23 mouse cellular contexts compared by ENCODE assay signal in the genomic region with DNA sequence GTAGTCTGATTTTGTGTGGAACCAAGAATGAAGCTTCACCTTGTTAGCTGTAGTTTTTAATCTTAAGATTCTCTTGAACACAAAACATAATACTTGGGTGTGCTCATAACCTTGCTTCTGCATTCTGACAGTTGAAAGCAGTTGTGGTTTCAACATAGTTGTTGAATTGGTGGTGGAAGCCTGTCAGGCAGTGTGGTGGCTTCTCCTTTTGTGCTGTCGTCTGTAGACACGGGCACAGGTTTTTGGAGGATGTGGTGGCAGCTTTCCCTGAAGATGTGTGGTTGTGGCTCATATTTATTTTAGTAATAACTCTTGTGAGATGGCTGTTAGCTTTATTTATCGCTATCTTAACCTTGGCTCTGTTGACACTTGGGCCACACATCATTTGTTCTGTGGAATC.
DNase-seq lines count a peak whose midpoint lies in the region; ATAC-seq lines count a peak whose summit lies in the region.
"Had no signal": no experiment of that assay in that cellular context is flagged by ENCODE, and none has a peak within 500 bp of the region (broad histone marks: within the 10 kb centered on the region; RNA-seq: fewer than 3 reads in every experiment).

No protein-coding gene starts in this region.

- H3K4me3 ChIP-seq in forebrain, embryonic 14.5 days (ENCODE audit: low read depth, low read length), result no peak overlapping the region
- H3K4me3 ChIP-seq: embryonic facial prominence, embryonic 10.5 days; erythroblast, embryonic 14.5 days; heart, embryonic 10.5 days; hindbrain, embryonic 12.5 days; layer of hippocampus, adult 2 months; left cerebral cortex, adult 2 months; limb, embryonic 13.5 days; midbrain, embryonic 12.5 days; neural tube, embryonic 12.5 days had no signal

- H3K36me3 ChIP-seq in forebrain, embryonic 14.5 days (ENCODE audit: control insufficient read depth, insufficient read depth, low read length), result peaks cover 32% of the 10 kb centered on the region

- H3K27ac ChIP-seq in forebrain, embryonic 14.5 days (ENCODE audit: low read depth, low read length), result no peak overlapping the region
- H3K27ac ChIP-seq: embryonic facial prominence, embryonic 10.5 days; heart, embryonic 10.5 days; hindbrain, embryonic 12.5 days; kidney, postnatal 0 days; layer of hippocampus, adult 2 months; left cerebral cortex, adult 2 months; limb, embryonic 13.5 days; midbrain, embryonic 12.5 days; neural tube, embryonic 12.5 days had no signal

- H3K4me2 ChIP-seq in forebrain, embryonic 14.5 days (ENCODE audit: low read length), result no peak overlapping the region
- H3K4me2 ChIP-seq: hindbrain, embryonic 12.5 days; limb, embryonic 13.5 days; lung, embryonic 14.5 days; midbrain, embryonic 12.5 days; neural tube, embryonic 12.5 days had no signal

- peak; percentile 64 for ATAC-seq in megakaryocyte-erythroid progenitor cell, adult 5-6 weeks (replicated peaks; ENCODE audit: low FRiP score, low TSS enrichment, poor library complexity, severe bottlenecking)
- no peak for ATAC-seq in forebrain, embryonic 14.5 days
- ATAC-seq: forebrain, embryonic 16.5 days; Patski had no signal

- no peaks in the 10 kb centered on the region for H3K27me3 ChIP-seq in forebrain, embryonic 14.5 days (replicated peaks; ENCODE audit: control insufficient read depth, insufficient read depth, low read length)
- H3K27me3 ChIP-seq: hindbrain, embryonic 12.5 days; limb, embryonic 13.5 days; midbrain, embryonic 12.5 days; neural tube, embryonic 12.5 days; Patski had no signal

- H3K4me1 ChIP-seq in forebrain, embryonic 14.5 days (ENCODE audit: control insufficient read depth, insufficient read depth, low read length), result no peaks in the 10 kb centered on the region
- H3K4me1 ChIP-seq: embryonic facial prominence, embryonic 10.5 days; heart, embryonic 10.5 days; hindbrain, embryonic 12.5 days; limb, embryonic 13.5 days; midbrain, embryonic 12.5 days; neural tube, embryonic 12.5 days had no signal

- DNase-seq in spleen, postnatal 36 days (ENCODE audit: low spot score in 2 of 2), result peak; percentile 12 to 20
- DNase-seq in spleen, postnatal 14 days (ENCODE audit: low spot score in 2 of 2), result no peak
- DNase-seq in c-Kit-positive CD71-negative TER-119-negative erythroid progenitor cells, embryonic 14.5 days (ENCODE audit: low read depth), result peak; percentile 26
- DNase-seq in thymus, postnatal 4 days, result peak; percentile 27
- no peak for DNase-seq in forebrain, embryonic 14.5 days (ENCODE audit: low spot score)
- DNase-seq in gastrocnemius, postnatal 4 days (ENCODE audit: low spot score in 2 of 2), result no peak
- DNase-seq: cerebellum, postnatal 10 days; gastrocnemius, postnatal 10 days; lung, embryonic 14.5 days; spleen, adult 18-20 months had no signal

- H3K9me3 ChIP-seq in forebrain, embryonic 14.5 days (replicated peaks; ENCODE audit: control insufficient read depth, low read length), result no peaks in the 10 kb centered on the region
- H3K9me3 ChIP-seq: embryonic facial prominence, embryonic 10.5 days; heart, embryonic 10.5 days; hindbrain, embryonic 12.5 days; limb, embryonic 13.5 days; midbrain, embryonic 12.5 days; neural tube, embryonic 12.5 days had no signal

- WGBS in forebrain, embryonic 14.5 days, result 92% methylated on average over 3 of the region's 3 CpGs

- H3K9ac ChIP-seq in forebrain, embryonic 14.5 days (ENCODE audit: low read length), result no peak overlapping the region
- H3K9ac ChIP-seq: hindbrain, embryonic 12.5 days; limb, embryonic 13.5 days; lung, embryonic 14.5 days; midbrain, embryonic 12.5 days; neural tube, embryonic 12.5 days had no signal

Comparison
In these comparisons a context has a peak if more than half of its experiments do, and no peak if none do; other contexts are left out.
1. DNase-seq: peak in spleen, postnatal 36 days (2 of 2), c-Kit-positive CD71-negative TER-119-negative erythroid progenitor cells, embryonic 14.5 days (single experiment) and thymus, postnatal 4 days (single experiment); none in spleen, postnatal 14 days (0 of 2), forebrain, embryonic 14.5 days (single experiment) and gastrocnemius, postnatal 4 days (0 of 2).